Mouse (Mus musculus): ENCODE data around the gene Khdc4. TPM values are rescaled to one million over a fixed set of nuclear protein-coding genes. Genes with fewer than 3 reads are reported as not detected.

The Khdc4 gene
- polyA plus RNA-seq, 1 experiment from 2014 or later: 120 TPM

GRCm38 (mm10) chr3:88649967-88650366 is 35.6 kb upstream of the Khdc4 start:
- Histone ChIP-seq H3K27ac (no peak overlapping the region), H3K4me1 (no peaks in the 10 kb centered on the region), H3K4me3 (no peak overlapping the region), H3K4me2 (replicated peaks) (no peak overlapping the region), H3K36me3 (peaks cover 40% of the 10 kb centered on the region), H3K27me3 (replicated peaks) (no peaks in the 10 kb centered on the region), H3K9ac (no peak overlapping the region), H3K9me3 (no peaks in the 10 kb centered on the region)
- 96% methylated on average over 13 of the region's 13 CpGs for WGBS
- no peak for ATAC-seq (ENCODE audit: low FRiP score, low read depth)

DNA sequence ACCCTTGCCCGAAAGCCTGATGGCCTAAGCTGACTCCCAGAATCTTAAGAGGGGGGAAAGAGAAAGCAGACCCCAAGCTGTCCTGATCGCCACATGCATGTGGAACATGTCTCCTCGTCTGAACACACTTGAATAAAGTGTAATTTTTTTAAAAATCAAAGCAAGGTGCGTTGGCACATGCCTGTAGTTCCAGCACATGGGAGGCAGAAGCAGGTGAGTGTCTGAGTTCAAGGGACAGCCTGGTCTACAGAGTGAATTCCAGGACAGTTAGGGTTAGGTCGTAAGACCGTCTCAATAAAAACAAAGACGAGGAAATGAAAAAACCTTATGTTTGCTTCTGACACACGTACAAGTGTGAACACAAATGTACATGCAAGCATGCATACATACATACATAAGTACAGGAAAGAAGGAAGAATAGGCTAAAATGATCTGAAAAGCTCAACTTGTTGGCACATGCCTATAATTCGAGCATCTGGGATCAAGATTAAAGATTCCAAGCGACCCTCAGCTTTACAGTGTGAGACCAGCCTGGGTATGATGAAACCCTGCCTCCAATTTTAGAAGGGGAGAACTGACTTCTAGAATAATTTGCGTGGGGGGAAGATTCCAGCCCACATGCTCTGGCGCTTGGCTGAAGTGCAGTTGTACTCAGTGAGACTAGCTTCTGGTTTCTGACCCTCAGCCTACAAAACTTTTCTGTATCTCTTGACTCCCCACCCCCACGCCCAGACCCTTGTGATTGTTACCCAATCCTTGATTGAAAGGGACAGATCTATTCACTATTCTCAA is 34.7 kb upstream of the Khdc4 start:
- H3K9me3 ChIP-seq: no peaks in the 10 kb centered on the region
- peaks cover 32% of the 10 kb centered on the region for H3K36me3 ChIP-seq
- H3K27me3 ChIP-seq (replicated peaks): no peaks in the 10 kb centered on the region
- H3K9ac ChIP-seq: no peak overlapping the region
- 81% methylated on average over 13 of the region's 13 CpGs for WGBS
- no peak for ATAC-seq (ENCODE audit: low FRiP score, low read depth)
- no peaks in the 10 kb centered on the region for H3K4me1 ChIP-seq
- H3K4me2 ChIP-seq (replicated peaks): no peak overlapping the region
- no peak overlapping the region for H3K27ac ChIP-seq
- H3K4me3 ChIP-seq: no peak overlapping the region

DNA sequence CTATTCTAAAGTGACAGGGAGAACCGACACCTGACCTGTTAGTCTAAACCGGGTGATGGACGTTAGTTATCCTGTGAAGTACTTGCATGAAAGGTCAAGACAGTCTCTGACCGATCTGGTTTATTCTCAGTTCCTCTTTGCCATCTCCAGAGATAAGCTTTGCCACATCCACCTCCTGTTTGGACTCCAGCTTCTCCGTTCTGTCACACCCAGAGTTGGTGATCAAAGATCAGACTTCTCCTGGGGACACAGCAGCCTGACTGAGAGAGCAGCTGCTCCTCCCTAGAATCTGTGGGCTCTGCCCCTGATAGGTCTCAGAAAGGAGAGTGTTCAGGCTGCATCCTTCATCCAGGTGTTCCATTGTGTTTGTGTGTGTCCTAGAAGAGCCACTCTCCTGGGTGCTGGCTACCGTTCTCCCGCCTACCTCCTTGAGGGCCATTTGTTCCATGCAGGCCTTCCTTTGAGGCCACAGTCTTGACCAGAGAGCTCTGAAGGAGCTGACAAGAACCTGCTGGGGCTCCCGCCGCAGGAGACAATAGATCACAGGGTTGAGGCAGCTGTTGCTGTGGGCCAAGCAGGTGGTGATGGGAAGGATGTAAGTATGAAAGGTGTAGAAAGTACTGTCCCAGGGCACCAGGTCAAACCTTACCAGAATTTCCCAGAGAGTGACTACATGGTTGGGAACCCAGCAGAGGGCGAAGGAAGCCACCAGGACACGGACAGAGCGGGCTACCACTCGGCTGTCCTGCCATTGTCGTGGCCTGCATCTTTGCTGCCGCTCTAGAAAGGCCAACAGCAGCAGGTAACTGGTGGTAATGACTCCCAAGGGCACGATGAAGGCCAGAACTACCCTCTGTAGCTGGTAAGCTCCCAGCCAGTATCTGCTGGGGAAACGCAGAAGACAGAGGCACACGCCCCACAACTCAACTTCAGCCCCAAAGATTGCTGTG is 33.7 kb upstream of the Khdc4 start:
- H3K27ac ChIP-seq: no peak overlapping the region
- 83% methylated on average over 18 of the region's 18 CpGs for WGBS

GRCm38 (mm10) chr3:88652846-88653515 is 32.6 kb upstream of the Khdc4 start, which contains the start of gene Rxfp4:
Gene Rxfp4, minus strand, starts transcription at chr3:88653142.
- H3K27ac ChIP-seq: no peak within 1 kb of the TSS
- no peak for ATAC-seq (ENCODE audit: low FRiP score, low read depth)
- WGBS: 90% methylated on average over 17 of the region's 17 CpGs

More for the DNA sequence above, 33.7 kb upstream of the Khdc4 start:
- no peak overlapping the region for H3K9ac ChIP-seq
- H3K9me3 ChIP-seq: no peaks in the 10 kb centered on the region
- H3K36me3 ChIP-seq: peaks cover 22% of the 10 kb centered on the region
- no peaks in the 10 kb centered on the region for H3K27me3 ChIP-seq (replicated peaks)
- no peaks in the 10 kb centered on the region for H3K4me1 ChIP-seq
- ATAC-seq (ENCODE audit: low FRiP score, low read depth): no peak
- no peak overlapping the region for H3K4me2 ChIP-seq (replicated peaks)
- H3K4me3 ChIP-seq: no peak overlapping the region

DNA sequence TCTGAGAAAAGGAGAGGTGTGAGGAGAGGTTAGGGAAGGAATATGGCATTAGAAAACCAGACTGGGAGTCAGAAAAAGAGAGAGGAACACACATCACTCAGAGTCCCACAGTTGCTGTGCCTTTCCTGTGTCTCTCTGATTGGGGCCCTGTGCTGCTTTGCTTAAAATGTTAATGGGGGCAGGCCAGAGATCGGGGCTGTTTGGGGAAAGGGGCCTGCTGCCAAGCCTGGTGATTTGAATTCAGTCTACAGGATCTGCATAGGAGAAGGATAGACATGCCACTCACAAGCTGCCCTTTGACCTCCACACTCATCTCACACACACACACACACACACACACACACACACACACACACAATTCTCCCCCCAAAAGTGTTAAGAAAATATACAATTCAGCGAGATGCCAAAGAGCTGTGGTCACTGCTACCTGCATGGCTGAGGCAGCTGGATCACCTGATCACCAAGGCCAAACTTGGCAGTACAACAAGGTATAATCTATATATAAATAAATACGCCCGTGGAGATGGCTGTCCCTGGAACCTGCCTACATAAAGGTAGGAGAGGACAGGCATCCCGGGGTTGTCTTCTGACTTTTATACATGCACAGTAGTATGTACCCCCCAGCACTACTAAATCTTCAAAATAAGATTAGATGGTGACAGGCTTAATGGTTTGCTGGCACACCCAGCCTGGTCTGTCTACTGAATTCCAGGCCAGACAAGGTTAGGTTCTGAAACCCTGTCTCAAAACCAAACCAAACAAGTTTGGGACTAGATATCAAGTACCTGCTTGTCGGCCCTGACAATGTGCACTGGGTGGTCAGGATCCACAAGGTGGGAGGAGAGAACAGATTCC is 31.9 kb upstream of the Khdc4 start:
- Histone ChIP-seq H3K27ac (no peak overlapping the region), H3K9me3 (no peaks in the 10 kb centered on the region), H3K4me2 (replicated peaks) (no peak overlapping the region), H3K9ac (no peak overlapping the region), H3K27me3 (replicated peaks) (no peaks in the 10 kb centered on the region), H3K36me3 (peaks cover 4% of the 10 kb centered on the region; the same call in 1 of the 2 replicates), H3K4me1 (no peaks in the 10 kb centered on the region), H3K4me3 (no peak overlapping the region)
- ATAC-seq (ENCODE audit: low FRiP score, low read depth): no peak
- WGBS: 86% methylated on average over 6 of the region's 6 CpGs

More at GRCm38 (mm10) chr3:88652846-88653515, 32.6 kb upstream of the Khdc4 start, which contains the start of gene Rxfp4:
- Histone ChIP-seq H3K9ac (no peak within 1 kb of the TSS), H3K4me3 (no peak within 1 kb of the TSS), H3K4me1 (no peaks in the 10 kb centered on the region), H3K4me2 (replicated peaks) (no peak within 1 kb of the TSS), H3K36me3 (peaks cover 11% of the 10 kb centered on the region), H3K9me3 (no peaks in the 10 kb centered on the region), H3K27me3 (replicated peaks) (no peaks in the 10 kb centered on the region)

GRCm38 (mm10) chr3:88654621-88655020 is 31.0 kb upstream of the Khdc4 start:
- Histone ChIP-seq H3K4me2 (replicated peaks) (no peak overlapping the region), H3K9me3 (no peaks in the 10 kb centered on the region), H3K27ac (no peak overlapping the region), H3K36me3 (no peaks in the 10 kb centered on the region), H3K4me3 (no peak overlapping the region), H3K9ac (no peak overlapping the region), H3K27me3 (replicated peaks) (no peaks in the 10 kb centered on the region), H3K4me1 (no peaks in the 10 kb centered on the region)
- ATAC-seq (ENCODE audit: low FRiP score, low read depth): no peak
- 85% methylated on average over 4 of the region's 4 CpGs for WGBS

GRCm38 (mm10) chr3:88655619-88656018 is 30.0 kb upstream of the Khdc4 start:
- no peaks in the 10 kb centered on the region for H3K27me3 ChIP-seq (replicated peaks)
- H3K4me1 ChIP-seq: no peaks in the 10 kb centered on the region
- H3K27ac ChIP-seq: no peak overlapping the region
- no peak overlapping the region for H3K9ac ChIP-seq
- ATAC-seq (ENCODE audit: low FRiP score, low read depth): no peak
- H3K4me2 ChIP-seq (replicated peaks): no peak overlapping the region
- no peaks in the 10 kb centered on the region for H3K36me3 ChIP-seq
- no peak overlapping the region for H3K4me3 ChIP-seq
- WGBS: 82% methylated on average over 8 of the region's 8 CpGs
- H3K9me3 ChIP-seq: no peaks in the 10 kb centered on the region

DNA sequence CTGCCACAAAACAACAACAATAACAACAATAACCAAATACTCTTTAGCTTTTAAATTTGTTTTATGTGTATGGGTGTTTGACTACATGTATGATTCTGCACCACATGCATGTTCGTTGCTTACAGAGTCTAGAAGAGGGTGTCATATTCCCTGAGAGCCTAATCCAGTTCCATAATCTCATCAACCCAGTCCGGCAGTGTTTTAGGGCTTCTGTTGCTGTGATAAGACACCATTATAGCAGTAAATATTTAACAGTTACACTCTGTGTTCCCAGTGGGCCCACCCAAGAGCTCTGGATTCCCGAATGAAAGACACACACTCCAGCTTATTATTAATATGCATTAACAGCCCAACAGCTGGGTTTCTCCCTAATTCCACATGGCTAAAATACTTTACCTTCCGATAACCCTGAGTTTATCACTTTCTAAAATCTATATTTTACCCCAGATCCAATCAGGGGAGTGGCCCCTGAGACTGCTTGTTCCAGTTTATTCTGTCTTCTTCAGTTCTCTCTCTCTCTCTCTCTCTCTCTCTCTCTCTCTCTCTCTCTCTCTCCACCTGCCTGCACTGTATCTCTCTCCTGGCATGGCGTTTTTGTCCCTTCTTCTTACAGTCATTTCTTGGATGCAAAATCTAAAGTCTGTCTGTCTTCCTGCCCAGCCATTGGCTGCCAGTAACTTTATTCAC is 27.0 kb upstream of the Khdc4 start:
- Histone ChIP-seq H3K4me2 (replicated peaks) (no peak overlapping the region), H3K9ac (no peak overlapping the region), H3K36me3 (no peaks in the 10 kb centered on the region), H3K27me3 (replicated peaks) (no peaks in the 10 kb centered on the region), H3K4me1 (no peaks in the 10 kb centered on the region), H3K27ac (no peak overlapping the region), H3K9me3 (no peaks in the 10 kb centered on the region), H3K4me3 (no peak overlapping the region)
- WGBS: 83% methylated on average over 5 of the region's 5 CpGs
- no peak for ATAC-seq (ENCODE audit: low FRiP score, low read depth)

DNA sequence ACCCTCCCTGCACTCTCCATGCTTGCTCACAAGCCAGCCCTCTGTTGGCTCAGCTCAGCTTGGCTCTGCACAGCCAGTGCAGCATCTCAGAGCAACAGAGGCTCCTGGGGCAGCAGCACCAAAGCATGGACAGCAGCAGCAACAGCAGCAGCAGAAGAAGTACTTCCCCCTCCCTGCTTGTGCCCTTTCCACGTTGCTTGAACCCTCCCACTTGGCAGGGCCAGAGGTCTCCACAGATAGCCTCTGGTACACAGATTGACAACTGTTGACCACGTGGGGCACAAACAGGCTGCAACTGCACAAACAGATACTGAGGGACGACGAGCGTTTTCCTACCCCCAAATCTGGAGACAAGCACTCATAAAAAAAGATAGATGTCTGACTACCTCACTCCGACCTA is 25.8 kb upstream of the Khdc4 start:
- no peak overlapping the region for H3K4me2 ChIP-seq (replicated peaks)
- H3K27me3 ChIP-seq (replicated peaks): no peaks in the 10 kb centered on the region
- no peaks in the 10 kb centered on the region for H3K9me3 ChIP-seq
- H3K27ac ChIP-seq: no peak overlapping the region
- H3K4me1 ChIP-seq: no peaks in the 10 kb centered on the region
- WGBS: 38% methylated on average over 6 of the region's 6 CpGs
- H3K4me3 ChIP-seq: no peak overlapping the region
- 0 out of 2 replicates have a peak overlapping the region, but pooled peaks have one; percentile 33 for H3K9ac ChIP-seq
- H3K36me3 ChIP-seq: no peaks in the 10 kb centered on the region
- ATAC-seq (ENCODE audit: low FRiP score, low read depth): no peak

DNA sequence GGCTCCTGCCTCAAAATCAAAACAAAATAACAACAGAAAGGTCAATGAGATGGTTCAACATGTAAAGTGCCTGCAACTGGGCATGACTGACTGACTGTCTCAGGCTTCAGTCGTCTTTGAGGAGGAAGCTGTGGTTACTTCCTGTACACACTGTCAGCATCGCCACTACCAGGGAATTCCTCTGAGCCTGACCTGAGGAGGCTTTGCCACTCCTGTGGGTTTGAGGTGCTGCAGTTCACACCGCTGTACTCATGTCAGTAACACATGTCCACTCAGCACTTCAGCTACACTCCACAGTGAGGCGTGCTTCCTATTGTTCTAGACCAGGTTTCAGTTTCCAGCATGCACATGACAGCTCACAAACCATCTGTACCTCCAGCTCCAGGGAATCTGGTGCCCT is 21.5 kb upstream of the Khdc4 start:
- Histone ChIP-seq H3K4me2 (replicated peaks) (no peak overlapping the region), H3K4me3 (no peak overlapping the region), H3K9me3 (no peaks in the 10 kb centered on the region), H3K27ac (no peak overlapping the region), H3K4me1 (no peaks in the 10 kb centered on the region), H3K36me3 (no peaks in the 10 kb centered on the region), H3K9ac (no peak overlapping the region), H3K27me3 (replicated peaks) (no peaks in the 10 kb centered on the region)
- WGBS: 84% methylated on average over 4 of the region's 4 CpGs
- no peak for ATAC-seq (ENCODE audit: low FRiP score, low read depth)

GRCm38 (mm10) chr3:88677399-88677798 is 8.2 kb upstream of the Khdc4 start:
- no peak overlapping the region for H3K27ac ChIP-seq
- no peaks in the 10 kb centered on the region for H3K9me3 ChIP-seq
- no peaks in the 10 kb centered on the region for H3K36me3 ChIP-seq
- peak; percentile 77 for ATAC-seq (ENCODE audit: low FRiP score, low read depth)
- no peaks in the 10 kb centered on the region for H3K27me3 ChIP-seq (replicated peaks)
- peak overlapping the region; percentile 53 for H3K4me2 ChIP-seq (replicated peaks)
- no peaks in the 10 kb centered on the region for H3K4me1 ChIP-seq
- whole genome bisulfite sequencing: 12% methylated on average over 11 of the region's 11 CpGs
- H3K9ac ChIP-seq: no peak overlapping the region
- peak overlapping the region; percentile 7; the same call in 1 of the 2 replicates for H3K4me3 ChIP-seq
